Mouse (Mus musculus): ENCODE measurements at regions not wholly inside any gene's neighbourhood (a gene's known extent, or its start where the extent isn't known, plus 50 kb on each side); places are given as distances from the start of the nearest gene placed in this dataset.

GRCm38 (mm10) chr12:35283925-35284324 lies 236.9 kb downstream of the Snx13 start:
- Histone ChIP-seq H3K4me1 (ENCODE audit: control insufficient read depth, insufficient read depth, low read length) (no peaks in the 10 kb centered on the region), H3K27me3 (ENCODE audit: control insufficient read depth, insufficient read depth, low read length) (no peaks in the 10 kb centered on the region), H3K36me3 (ENCODE audit: control insufficient read depth, insufficient read depth, low read length) (no peaks in the 10 kb centered on the region), H3K9me3 (ENCODE audit: control insufficient read depth, low read length) (no peaks in the 10 kb centered on the region), H3K4me2 (ENCODE audit: low read depth) (no peak overlapping the region), H3K27ac (ENCODE audit: low read depth, low read length) (no peak overlapping the region), H3K4me3 (ENCODE audit: low read depth, low read length) (no peak overlapping the region), H3K9ac (ENCODE audit: low read length) (no peak overlapping the region)
- ATAC-seq (ENCODE audit: insufficient read depth, low FRiP score, low TSS enrichment), result no peak
- 62% methylated on average over 5 of the region's 5 CpGs for WGBS
- no peak for DNase-seq (ENCODE audit: low spot score)

DNA sequence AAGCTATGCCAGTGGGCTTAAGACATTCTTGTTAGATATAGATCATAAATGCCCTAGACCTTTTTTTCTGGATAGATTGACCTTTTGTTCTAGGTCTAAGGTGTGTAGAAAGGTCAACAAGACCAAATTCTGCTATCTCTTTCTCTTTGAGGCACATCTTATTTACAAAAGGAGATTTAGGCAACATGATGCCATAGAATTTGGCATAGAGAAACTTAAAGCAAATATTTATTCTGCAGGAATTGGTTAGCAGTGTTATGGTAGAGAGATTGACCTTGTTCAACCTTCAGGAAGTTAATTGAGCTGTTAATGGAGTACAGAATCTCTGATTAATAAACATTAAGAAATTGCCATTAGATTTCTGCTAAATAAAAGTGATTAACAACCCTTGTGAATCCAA lies 236.4 kb downstream of the Snx13 start:
- no peak overlapping the region for H3K27ac ChIP-seq (ENCODE audit: low read depth, low read length)
- no peaks in the 10 kb centered on the region for H3K27me3 ChIP-seq (ENCODE audit: control insufficient read depth, insufficient read depth, low read length)
- no peaks in the 10 kb centered on the region for H3K36me3 ChIP-seq (ENCODE audit: control insufficient read depth, insufficient read depth, low read length)
- H3K4me3 ChIP-seq (ENCODE audit: low read depth, low read length), result no peak overlapping the region
- no peak for DNase-seq (ENCODE audit: low spot score)
- H3K9ac ChIP-seq (ENCODE audit: low read length), result no peak overlapping the region
- no peak overlapping the region for H3K4me2 ChIP-seq (ENCODE audit: low read depth)
- no peaks in the 10 kb centered on the region for H3K9me3 ChIP-seq (ENCODE audit: control insufficient read depth, low read length)
- no peak for ATAC-seq (ENCODE audit: insufficient read depth, low FRiP score, low TSS enrichment)
- no peaks in the 10 kb centered on the region for H3K4me1 ChIP-seq (ENCODE audit: control insufficient read depth, insufficient read depth, low read length)

DNA sequence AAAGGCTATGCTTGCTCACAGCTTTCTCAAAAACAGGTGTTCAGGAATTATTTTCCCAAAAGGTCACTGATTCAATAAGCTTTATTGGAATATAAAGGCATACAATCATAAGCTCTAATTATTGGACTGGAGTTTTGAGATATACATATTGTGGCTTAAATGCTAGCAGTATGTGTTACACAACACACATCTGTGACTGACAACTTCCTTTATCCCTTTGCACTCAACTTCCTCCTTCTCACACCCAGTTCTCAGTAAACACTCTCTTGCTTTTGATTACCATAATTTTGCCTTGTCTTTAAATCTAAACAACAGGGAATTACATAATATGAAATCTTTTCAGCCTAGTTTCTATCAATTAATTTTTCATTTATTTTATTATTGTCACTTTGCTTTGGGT lies 222.5 kb downstream of the Snx13 start:
- no peaks in the 10 kb centered on the region for H3K9me3 ChIP-seq (ENCODE audit: control insufficient read depth, low read length)
- no peaks in the 10 kb centered on the region for H3K36me3 ChIP-seq (ENCODE audit: control insufficient read depth, insufficient read depth, low read length)
- no peak overlapping the region for H3K27ac ChIP-seq (ENCODE audit: low read depth, low read length)
- H3K27me3 ChIP-seq (ENCODE audit: control insufficient read depth, insufficient read depth, low read length), result no peaks in the 10 kb centered on the region
- no peak overlapping the region for H3K9ac ChIP-seq (ENCODE audit: low read length)
- no peak overlapping the region for H3K4me3 ChIP-seq (ENCODE audit: low read depth, low read length)
- no peak for ATAC-seq (ENCODE audit: insufficient read depth, low FRiP score, low TSS enrichment)
- DNase-seq (ENCODE audit: low spot score), result no peak
- no peaks in the 10 kb centered on the region for H3K4me1 ChIP-seq (ENCODE audit: control insufficient read depth, insufficient read depth, low read length)
- H3K4me2 ChIP-seq (ENCODE audit: low read depth), result no peak overlapping the region

GRCm38 (mm10) chr12:35268006-35268405 lies 221.0 kb downstream of the Snx13 start:
- Histone ChIP-seq H3K27ac (ENCODE audit: low read depth, low read length) (no peak overlapping the region), H3K4me2 (ENCODE audit: low read depth) (no peak overlapping the region), H3K4me1 (ENCODE audit: control insufficient read depth, insufficient read depth, low read length) (no peaks in the 10 kb centered on the region), H3K9me3 (ENCODE audit: control insufficient read depth, low read length) (no peaks in the 10 kb centered on the region), H3K4me3 (ENCODE audit: low read depth, low read length) (no peak overlapping the region), H3K27me3 (ENCODE audit: control insufficient read depth, insufficient read depth, low read length) (no peaks in the 10 kb centered on the region), H3K36me3 (ENCODE audit: control insufficient read depth, insufficient read depth, low read length) (no peaks in the 10 kb centered on the region), H3K9ac (ENCODE audit: low read length) (no peak overlapping the region)
- DNase-seq (ENCODE audit: low spot score) (no peak), ATAC-seq (ENCODE audit: insufficient read depth, low FRiP score, low TSS enrichment) (no peak)
- 78% methylated on average over 2 of the region's 2 CpGs for WGBS

GRCm38 (mm10) chr12:35267023-35267654 lies 220.2 kb downstream of the Snx13 start:
- Histone ChIP-seq H3K4me2 (ENCODE audit: low read depth) (no peak overlapping the region), H3K36me3 (ENCODE audit: control insufficient read depth, insufficient read depth, low read length) (no peaks in the 10 kb centered on the region), H3K27me3 (ENCODE audit: control insufficient read depth, insufficient read depth, low read length) (no peaks in the 10 kb centered on the region), H3K4me3 (ENCODE audit: low read depth, low read length) (no peak overlapping the region), H3K27ac (ENCODE audit: low read depth, low read length) (no peak overlapping the region), H3K9me3 (ENCODE audit: control insufficient read depth, low read length) (no peaks in the 10 kb centered on the region), H3K9ac (ENCODE audit: low read length) (no peak overlapping the region), H3K4me1 (ENCODE audit: control insufficient read depth, insufficient read depth, low read length) (no peaks in the 10 kb centered on the region)
- 52% methylated on average over 6 of the region's 6 CpGs for WGBS
- DNase-seq (ENCODE audit: low spot score), result no peak
- no peak for ATAC-seq (ENCODE audit: insufficient read depth, low FRiP score, low TSS enrichment)

GRCm38 (mm10) chr12:35259781-35260180 lies 212.8 kb downstream of the Snx13 start:
- DNase-seq (ENCODE audit: low spot score) (no peak), ATAC-seq (ENCODE audit: insufficient read depth, low FRiP score, low TSS enrichment) (no peak)
- H3K27me3 ChIP-seq (ENCODE audit: control insufficient read depth, insufficient read depth, low read length), result no peaks in the 10 kb centered on the region
- no peaks in the 10 kb centered on the region for H3K36me3 ChIP-seq (ENCODE audit: control insufficient read depth, insufficient read depth, low read length)
- H3K4me1 ChIP-seq (ENCODE audit: control insufficient read depth, insufficient read depth, low read length), result no peaks in the 10 kb centered on the region
- H3K9me3 ChIP-seq (ENCODE audit: control insufficient read depth, low read length), result no peaks in the 10 kb centered on the region
- H3K27ac ChIP-seq (ENCODE audit: low read depth, low read length), result no peak overlapping the region
- no peak overlapping the region for H3K9ac ChIP-seq (ENCODE audit: low read length)
- H3K4me3 ChIP-seq (ENCODE audit: low read depth, low read length), result no peak overlapping the region
- H3K4me2 ChIP-seq (ENCODE audit: low read depth), result no peak overlapping the region

DNA sequence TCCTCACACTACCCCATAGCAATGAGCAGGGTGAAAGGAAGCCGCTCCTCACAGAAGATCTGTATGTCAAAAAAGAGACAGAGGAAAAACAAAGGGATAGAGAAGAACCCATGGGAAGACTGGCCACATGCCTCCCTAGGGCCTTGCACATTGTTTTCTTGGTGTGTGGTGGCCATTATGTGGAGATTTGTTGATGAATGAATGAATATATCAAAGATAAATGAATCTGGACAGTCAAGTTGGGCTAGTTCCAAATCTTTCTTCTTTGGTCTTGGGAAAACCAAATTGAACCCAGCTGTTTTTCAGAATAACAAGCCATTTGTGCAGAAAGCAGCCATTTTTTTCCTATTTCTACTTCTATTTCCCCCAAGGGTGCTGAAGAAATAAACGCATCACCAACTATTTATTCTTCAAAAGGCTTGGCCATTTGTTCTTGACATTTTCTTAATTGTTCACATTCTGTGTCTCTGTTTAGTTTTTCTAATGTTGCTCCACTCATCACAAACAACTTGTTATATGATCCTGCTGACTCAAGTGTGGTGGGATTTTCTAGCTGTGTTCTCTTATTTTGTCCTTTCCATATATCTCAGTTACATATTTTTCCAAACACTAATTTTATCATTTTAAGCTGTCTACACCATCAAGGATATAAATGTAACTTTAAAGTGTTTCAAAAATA lies 208.9 kb downstream of the Snx13 start:
- 82% methylated on average over 2 of the region's 2 CpGs for WGBS
- Histone ChIP-seq H3K27ac (ENCODE audit: low read depth, low read length) (no peak overlapping the region), H3K9me3 (ENCODE audit: control insufficient read depth, low read length) (no peaks in the 10 kb centered on the region), H3K36me3 (ENCODE audit: control insufficient read depth, insufficient read depth, low read length) (no peaks in the 10 kb centered on the region), H3K4me2 (ENCODE audit: low read depth) (no peak overlapping the region), H3K4me3 (ENCODE audit: low read depth, low read length) (no peak overlapping the region), H3K4me1 (ENCODE audit: control insufficient read depth, insufficient read depth, low read length) (no peaks in the 10 kb centered on the region), H3K9ac (ENCODE audit: low read length) (no peak overlapping the region), H3K27me3 (ENCODE audit: control insufficient read depth, insufficient read depth, low read length) (no peaks in the 10 kb centered on the region)
- ATAC-seq (ENCODE audit: insufficient read depth, low FRiP score, low TSS enrichment) (no peak), DNase-seq (ENCODE audit: low spot score) (no peak)

DNA sequence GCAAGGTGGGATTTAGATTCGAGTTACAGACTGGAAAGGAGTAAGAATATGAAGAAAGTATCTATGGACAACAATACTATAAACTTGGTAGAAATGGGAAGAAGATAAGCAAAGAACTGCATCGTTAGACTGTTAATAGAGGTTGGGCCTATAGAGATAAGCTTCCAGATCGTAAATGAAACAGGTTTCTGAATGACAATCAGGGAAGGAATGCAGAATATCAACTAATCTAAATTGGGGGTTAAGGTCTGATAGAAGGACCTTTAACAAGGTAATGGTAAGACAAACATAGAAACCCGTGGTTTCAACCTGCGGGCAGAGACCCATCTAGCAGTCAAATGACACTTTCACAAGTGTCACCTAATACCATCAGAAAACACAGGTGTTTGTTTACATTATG lies 201.5 kb downstream of the Snx13 start:
- ATAC-seq (ENCODE audit: insufficient read depth, low FRiP score, low TSS enrichment) (no peak), DNase-seq (ENCODE audit: low spot score) (no peak)
- Histone ChIP-seq H3K9me3 (ENCODE audit: control insufficient read depth, low read length) (no peaks in the 10 kb centered on the region), H3K9ac (ENCODE audit: low read length) (no peak overlapping the region), H3K4me2 (ENCODE audit: low read depth) (no peak overlapping the region), H3K36me3 (ENCODE audit: control insufficient read depth, insufficient read depth, low read length) (no peaks in the 10 kb centered on the region), H3K27me3 (ENCODE audit: control insufficient read depth, insufficient read depth, low read length) (no peaks in the 10 kb centered on the region), H3K4me3 (ENCODE audit: low read depth, low read length) (no peak overlapping the region), H3K27ac (ENCODE audit: low read depth, low read length) (no peak overlapping the region), H3K4me1 (ENCODE audit: control insufficient read depth, insufficient read depth, low read length) (no peaks in the 10 kb centered on the region)
- 84% methylated on average over 5 of the region's 5 CpGs for WGBS

DNA sequence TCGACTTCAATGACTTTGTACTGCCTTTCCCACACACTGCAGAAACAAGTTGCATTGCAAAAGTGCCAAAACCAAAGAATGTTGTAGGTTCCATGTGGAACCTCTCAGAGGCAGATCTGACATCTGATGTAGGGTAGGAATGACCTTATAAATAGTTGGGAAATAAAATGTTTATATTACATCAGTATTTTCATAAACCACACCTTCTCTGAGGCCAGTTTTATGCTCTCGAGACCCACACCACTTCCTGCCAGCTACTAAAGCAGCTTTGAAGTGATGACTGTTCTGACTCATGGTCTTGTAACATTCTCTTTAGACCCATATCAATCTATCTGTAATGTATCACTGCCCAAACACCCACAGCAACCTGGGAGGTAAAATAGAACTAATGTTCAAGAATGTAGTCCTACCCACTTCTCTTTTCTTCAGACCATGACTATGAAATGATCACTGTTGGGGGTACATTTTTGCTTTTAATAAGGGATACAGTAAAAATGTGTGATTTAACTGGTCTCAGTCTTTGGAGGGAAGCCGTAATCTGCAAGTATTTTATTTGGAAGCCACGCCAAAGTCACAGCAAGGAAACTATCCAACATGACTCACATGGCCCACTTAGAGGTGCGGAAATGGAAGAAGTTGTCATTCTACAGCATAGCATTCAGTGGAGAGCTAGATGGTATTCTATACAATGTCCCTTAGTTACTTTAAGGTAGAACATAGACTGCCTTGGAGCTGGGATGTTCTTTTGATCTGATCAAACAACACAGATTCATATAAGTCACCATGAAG lies 199.4 kb downstream of the Snx13 start:
- H3K36me3 ChIP-seq (ENCODE audit: control insufficient read depth, insufficient read depth, low read length), result no peaks in the 10 kb centered on the region
- WGBS, result 86% methylated on average over 5 of the region's 5 CpGs

More for the DNA sequence above, 199.4 kb downstream of the Snx13 start:
- no peaks in the 10 kb centered on the region for H3K4me1 ChIP-seq (ENCODE audit: control insufficient read depth, insufficient read depth, low read length)
- H3K27me3 ChIP-seq (ENCODE audit: control insufficient read depth, insufficient read depth, low read length), result no peaks in the 10 kb centered on the region
- no peak overlapping the region for H3K9ac ChIP-seq (ENCODE audit: low read length)
- no peaks in the 10 kb centered on the region for H3K9me3 ChIP-seq (ENCODE audit: control insufficient read depth, low read length)
- no peak overlapping the region for H3K4me3 ChIP-seq (ENCODE audit: low read depth, low read length)
- H3K27ac ChIP-seq (ENCODE audit: low read depth, low read length), result no peak overlapping the region
- no peak for DNase-seq (ENCODE audit: low spot score)
- ATAC-seq (ENCODE audit: insufficient read depth, low FRiP score, low TSS enrichment), result no peak
- H3K4me2 ChIP-seq (ENCODE audit: low read depth), result no peak overlapping the region
